19 mouse cellular contexts compared by ENCODE assay signal in the genomic region with DNA sequence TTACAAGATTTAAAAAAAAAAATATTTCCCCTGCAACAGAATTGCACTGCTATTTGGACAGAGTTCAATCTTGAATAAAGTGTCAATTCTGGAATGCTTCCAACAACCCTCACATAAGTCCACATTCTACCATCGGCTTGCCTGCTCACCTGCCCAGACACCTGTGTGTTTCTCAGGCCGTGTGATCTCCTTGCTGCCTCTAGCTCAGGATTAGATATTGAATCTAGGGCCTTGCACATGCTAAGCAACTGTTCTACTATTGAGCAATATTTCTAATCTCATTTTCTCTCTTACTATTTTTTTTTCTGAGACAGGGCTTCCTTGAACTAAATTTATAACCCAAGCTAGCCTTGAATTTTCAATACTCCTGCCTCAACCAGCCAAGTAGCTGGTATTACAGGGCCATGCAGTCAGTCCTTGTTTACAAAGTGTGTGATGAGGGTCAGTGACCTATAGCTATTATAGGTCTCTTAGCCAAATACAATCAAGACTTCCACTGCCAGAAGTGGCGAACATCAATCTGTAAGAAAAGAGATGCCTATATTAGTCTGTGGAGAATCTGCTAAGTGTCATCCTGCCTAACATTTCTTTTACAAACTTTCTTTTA. TPM values are rescaled to one million over a fixed set of nuclear protein-coding genes. Genes with fewer than 3 reads are reported as not detected.
"Had no signal": no experiment of that assay in that cellular context is flagged by ENCODE, and none has a peak within 500 bp of the region (broad histone marks: within the 10 kb centered on the region; RNA-seq: fewer than 3 reads in every experiment).

No protein-coding gene starts in this region.

- H3K4me3 ChIP-seq: layer of hippocampus, adult 2 months; limb, embryonic 12.5 days; liver, embryonic 15.5 days; midbrain, embryonic 13.5 days had no signal

- H3K9me3 ChIP-seq: liver, embryonic 15.5 days; midbrain, embryonic 13.5 days had no signal

- DNase-seq: kidney, adult 18-20 months; kidney, postnatal 4 days; liver; lung, adult 2 months; lung, postnatal 36 days; right cerebral cortex, postnatal 4 days; spleen, adult 18-20 months; thymus, postnatal 4 days had no signal

- H3K27me3 ChIP-seq: limb, embryonic 12.5 days; liver, embryonic 15.5 days; midbrain, embryonic 13.5 days had no signal

- H3K4me2 ChIP-seq: limb, embryonic 12.5 days; liver, embryonic 15.5 days; midbrain, embryonic 13.5 days had no signal

- H3K27ac ChIP-seq: kidney, postnatal 0 days; layer of hippocampus, adult 2 months; limb, embryonic 12.5 days; liver, embryonic 15.5 days; midbrain, embryonic 13.5 days had no signal

- ATAC-seq: midbrain, embryonic 13.5 days had no signal

- H3K9ac ChIP-seq: limb, embryonic 12.5 days; liver, embryonic 15.5 days; midbrain, embryonic 13.5 days had no signal

- H3K36me3 ChIP-seq: limb, embryonic 12.5 days; liver, embryonic 15.5 days; midbrain, embryonic 13.5 days had no signal

- H3K4me1 ChIP-seq: limb, embryonic 12.5 days; liver, embryonic 15.5 days; midbrain, embryonic 13.5 days had no signal

RNA-seq across cellular contexts. Expression of a gene that starts 23.0 kb away (rescaled TPM):
- total RNA-seq: layer of hippocampus, adult 2 months; layer of hippocampus, postnatal 10 days; left cerebral cortex, postnatal 36 days; megakaryocyte progenitor cell, adult 5-6 weeks; midbrain, postnatal 0 days had no signal
- polyA plus RNA-seq: limb, embryonic 12.5 days; midbrain, embryonic 13.5 days; midbrain, postnatal 0 days; neural tube, embryonic 14.5 days; stomach, embryonic 14.5 days had no signal
